Mouse (Mus musculus): ENCODE data around the gene Peli3.
A peak's percentile ranks its signal among the peaks of the same experiment; 100 is the strongest.

Peli3 gene

GRCm38 (mm10) chr19:4942551-4943252, at the start of gene Peli3:
Gene Peli3 (minus strand): TSS chr19:4943127.
- DNase-seq (ENCODE audit: low spot score), result peak; percentile 79

DNA sequence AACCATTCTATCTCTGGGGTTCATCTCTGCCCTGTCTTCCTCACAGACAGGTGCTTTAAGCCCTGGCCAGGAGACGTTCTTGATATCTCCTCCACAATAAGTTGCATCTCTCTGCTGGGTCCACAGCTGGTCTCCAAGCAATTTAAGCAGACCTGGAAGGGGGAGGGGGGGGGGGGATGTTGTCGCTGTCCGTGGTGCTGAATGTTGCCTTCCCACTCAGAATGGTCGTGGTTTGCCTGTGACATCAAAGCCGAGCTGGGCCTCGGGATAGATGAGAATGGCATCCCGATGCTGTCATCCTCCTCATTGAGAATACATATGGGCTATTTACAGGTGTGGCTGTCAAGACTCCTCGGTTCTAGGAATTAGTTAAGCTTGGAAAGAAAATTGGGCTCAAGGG, 49.4 kb upstream of the Peli3 start:
- no peak for DNase-seq (ENCODE audit: low spot score)

DNA sequence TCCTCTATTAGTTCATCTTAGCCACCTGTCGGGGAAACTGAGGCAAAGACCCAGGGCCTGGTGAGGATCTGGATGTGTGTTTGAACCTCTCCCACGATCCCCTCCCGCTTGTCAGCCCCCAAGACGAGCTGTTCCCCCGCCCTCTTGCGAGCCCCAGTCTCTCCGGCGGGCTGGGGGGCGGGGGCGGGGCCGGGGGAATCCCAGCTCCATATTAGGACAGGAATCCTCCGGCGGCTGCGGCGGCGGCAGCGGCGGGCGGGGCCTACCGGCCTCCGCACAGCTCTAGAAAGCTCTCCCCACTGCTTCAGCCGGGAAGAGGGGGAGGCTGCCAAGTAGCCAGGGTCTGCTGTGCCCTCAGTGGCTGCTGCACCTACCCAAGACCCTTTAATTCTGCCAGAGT, 47.8 kb upstream of the Peli3 start:
- no peak for DNase-seq (ENCODE audit: low spot score)

DNA sequence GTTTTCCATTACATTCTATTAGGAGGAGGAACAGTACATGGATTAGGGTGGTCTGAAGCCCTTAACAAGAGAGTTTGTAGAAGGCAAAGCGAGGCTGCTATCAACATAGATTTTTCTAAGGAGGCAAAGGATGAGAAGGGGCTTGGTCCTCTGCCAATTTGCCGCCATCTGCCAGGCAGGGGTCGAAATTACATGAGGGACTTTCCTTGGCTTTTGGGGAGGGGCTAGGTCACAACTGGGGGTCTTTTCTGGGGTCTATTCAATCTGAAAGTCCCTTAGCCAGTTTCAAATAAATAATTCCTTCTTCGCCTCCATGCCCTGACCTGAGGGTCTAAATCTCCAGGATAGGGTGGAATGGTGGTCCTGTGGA, 47.3 kb upstream of the Peli3 start, which contains the start of gene Npas4:
Gene Npas4 (minus strand): TSS at position 61 of the 370 bp plus-strand sequence.
- DNase-seq (ENCODE audit: low spot score), result no peak

DNA sequence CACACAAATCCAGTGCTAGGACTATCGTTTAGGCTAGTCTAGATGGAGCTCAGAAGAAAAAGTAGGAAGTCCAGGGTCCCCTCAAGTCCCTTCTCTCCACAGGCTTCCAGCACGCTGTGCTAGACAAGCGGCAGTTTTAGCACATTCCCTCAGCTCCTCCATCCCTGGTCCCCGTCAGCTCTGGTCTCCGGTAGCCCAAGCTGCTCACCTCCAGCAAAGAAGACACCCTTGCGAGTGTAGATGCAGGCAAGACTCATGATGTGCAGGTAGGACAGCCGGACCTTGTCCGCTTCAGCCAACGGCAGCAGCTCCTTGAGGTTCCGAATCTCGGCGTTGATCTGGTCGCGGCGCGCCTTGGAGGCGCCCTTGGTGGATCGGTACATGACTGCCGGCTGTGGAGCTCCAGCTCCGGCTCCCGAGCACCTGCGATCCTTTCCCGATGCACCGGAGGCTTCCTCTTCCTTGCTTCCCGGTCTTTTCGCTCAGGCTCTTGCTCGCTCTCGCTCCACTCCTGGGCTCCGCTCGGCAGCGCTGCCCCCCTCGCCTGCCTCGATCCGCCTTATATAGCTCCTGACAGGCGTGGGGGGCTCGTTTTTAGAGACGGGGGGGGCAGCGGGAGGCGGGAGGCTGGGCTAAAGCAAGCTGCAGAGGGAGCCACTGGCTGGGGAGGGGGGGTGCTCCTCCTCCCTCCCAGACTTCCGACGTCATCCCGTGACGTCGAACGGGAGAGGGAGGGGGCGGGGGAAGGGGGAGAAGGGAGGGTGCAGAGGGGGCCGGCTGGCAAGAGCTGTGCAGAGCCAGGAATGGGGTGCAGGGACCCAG, 46.7 kb upstream of the Peli3 start:
- no peak for DNase-seq (ENCODE audit: low spot score)

DNA sequence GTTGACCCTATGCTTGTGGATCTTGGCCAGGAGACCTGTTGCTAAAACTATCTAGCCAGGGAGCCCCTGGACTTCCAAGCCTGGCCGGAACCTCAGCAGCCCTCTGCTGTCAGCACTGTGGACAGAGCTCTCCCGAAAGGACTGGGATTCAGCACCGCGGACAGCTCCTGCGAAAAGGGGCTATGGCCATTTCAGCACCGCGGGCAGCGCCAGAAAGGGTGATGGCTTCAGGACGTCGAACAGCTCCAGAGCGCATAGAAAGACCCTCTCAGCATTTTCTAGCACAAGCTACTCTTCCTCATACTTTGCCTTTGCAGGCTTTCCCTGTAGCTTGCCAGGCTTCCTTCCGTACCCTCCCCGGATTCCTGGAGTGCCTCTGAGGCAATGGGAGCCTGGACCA, 46.1 kb upstream of the Peli3 start:
- peak; percentile 98 for DNase-seq (ENCODE audit: low spot score)

DNA sequence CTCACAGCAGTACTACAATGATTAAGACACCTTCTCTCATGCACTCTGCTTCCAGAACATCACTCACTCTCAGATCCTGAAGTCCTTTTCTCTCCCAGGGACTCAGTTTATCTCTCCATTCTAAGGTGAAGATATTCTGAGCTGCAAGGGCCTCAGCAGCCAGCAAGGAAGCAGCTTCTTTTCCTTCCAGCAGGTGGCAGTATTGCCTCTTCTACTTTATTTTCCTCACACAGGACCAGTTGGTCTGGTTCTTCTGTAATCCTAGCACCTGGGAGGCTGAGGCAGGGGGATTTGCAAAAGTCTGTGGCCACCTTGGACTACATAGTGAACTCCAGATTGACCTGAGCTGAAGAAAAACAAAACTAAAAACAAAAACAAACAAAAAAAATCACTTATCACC, 38.8 kb upstream of the Peli3 start:
- DNase-seq (ENCODE audit: low spot score), result peak; percentile 28

- DNase-seq (ENCODE audit: low spot score), result no peak
These were observed 25.3 kb upstream of the Peli3 start for GRCm38 (mm10) chr19:4968236-4968635.

DNA sequence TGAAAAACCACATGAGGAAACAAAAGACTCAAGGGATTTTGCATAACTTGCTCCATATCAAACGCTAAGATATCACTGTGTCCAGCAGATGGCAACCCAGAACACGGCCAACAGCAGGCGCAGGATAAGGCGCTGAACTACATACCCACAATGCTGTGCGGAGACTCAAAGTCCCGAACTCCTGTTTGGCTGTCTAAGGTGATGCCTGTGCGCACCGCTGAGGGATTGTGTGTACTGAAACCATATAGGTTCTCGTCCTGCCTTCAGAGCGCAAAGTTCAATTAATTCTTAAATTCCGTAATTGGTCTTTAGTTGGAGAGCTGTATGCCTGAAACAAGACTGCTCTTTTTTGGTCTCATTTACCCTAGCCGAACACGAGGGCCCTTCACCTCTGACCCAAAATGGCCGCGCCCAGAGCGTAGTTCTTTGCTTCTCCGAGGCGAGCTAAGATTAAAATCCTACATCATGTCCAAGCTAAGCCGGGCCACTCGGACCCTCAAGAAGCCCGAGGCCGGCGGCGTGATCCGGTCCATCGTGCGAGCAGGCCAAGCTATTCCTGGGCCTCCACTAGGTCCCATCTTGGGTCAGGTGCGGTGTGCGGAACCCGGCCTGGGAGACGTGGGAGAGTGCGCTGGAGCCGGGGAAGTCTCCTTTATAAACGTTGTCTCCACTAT, 19.1 kb upstream of the Peli3 start, which contains the start of gene Mrpl11:
Gene Mrpl11 (plus strand): TSS at position 220 of the 674 bp plus-strand sequence.
- peak; percentile 81 for DNase-seq (ENCODE audit: low spot score)

DNA sequence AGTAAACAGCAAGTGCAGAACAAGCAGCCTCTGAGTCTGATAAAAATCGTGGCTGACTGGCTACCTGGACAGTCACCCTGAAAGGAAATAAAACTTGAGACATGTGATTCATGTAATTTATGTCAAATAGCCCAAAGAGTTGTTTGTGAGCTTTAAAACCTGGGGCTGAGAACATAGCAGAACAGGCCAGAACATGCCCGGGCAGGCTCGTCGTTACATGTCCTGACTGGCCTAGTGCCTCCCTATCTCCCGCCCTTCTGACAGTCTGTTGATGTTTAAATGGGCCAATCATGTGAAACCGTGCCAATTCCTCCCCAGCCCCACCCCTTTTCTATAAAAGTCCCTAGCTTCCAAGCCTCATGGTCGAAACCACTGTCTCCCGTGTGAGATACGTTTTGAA, 5.7 kb upstream of the Peli3 start:
- peak; percentile 72 for DNase-seq (ENCODE audit: low spot score)

- DNase-seq (ENCODE audit: low spot score), result no peak
These were observed 2.6 kb upstream of the Peli3 start for GRCm38 (mm10) chr19:4945540-4945939.

DNA sequence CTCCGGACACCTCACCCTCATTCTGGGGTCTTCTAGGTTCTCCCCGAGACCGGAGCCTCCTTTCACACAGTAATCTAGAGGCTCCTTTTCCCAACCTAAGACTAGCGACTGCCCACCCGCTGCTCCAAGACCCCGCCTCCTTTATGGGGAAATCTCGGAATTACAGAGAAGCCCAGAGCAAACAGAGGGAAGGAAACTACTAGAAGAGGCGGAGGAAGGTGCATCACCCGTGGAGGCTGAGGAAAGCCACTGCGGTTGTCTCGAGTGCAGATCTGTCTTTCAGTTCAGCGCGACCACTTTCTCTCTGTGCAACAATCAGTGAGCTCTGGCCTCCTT, 294 bp upstream of the Peli3 start:
- no peak for DNase-seq (ENCODE audit: low spot score)

DNA sequence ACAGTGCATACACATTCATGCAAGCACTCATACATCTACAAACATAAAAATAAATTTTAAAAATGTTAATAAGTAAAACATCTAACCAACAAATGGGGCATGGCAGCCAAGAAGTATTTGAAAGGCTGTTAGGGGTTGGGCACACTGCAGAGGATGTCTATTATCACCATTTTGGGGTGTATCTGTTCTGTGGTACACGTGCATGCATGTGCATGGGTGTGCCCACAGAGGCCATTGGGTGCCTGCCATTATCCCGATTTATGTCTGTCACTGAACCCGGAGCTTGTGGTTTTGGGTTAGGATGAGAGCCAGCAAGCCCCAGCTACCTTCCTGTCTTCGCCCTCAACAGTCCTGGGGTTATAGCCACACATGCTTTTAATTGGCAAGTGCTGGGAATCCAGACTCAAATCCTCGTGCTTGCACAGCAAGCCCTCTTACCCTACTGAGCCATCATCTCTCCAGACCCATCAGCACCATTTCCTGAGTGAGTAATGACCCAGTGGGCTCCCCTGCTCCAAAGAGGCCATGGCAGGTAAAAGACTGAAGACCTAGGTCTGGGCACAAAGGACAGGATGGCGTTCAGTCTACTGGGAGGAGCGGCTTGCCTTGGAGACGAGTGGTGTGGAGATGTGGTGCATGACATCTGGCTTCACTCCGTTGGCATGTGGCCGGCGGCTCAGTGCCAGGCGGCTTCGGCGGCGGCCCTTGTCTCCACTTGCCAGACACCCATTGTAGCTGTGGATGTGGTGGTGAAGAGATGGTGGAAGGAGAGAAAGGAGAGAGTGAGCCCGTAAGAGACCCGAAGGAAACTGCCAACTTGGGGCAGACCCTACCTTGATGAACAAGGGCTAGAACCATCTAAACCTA, 5.2 kb downstream of the Peli3 start:
- DNase-seq (ENCODE audit: low spot score), result no peak

DNA sequence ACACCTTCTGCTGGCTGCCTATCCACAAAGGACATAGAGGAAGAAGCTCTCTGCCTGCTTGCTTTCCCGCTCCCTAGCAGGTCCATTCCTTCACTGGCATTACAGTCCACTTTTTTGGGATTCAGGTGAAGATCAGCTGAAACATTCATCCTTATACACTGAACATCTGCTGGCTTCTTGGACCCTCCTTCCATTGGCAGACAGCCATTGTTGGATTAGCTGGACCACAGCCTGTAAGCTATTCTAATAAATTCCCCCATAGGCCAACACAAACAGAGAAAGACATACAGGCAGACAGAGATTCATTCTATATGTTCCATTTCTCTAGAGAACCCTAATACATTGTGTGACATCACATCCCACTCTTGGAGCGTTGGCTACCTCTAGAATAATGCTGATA, 6.0 kb downstream of the Peli3 start:
- DNase-seq (ENCODE audit: low spot score), result no peak

DNA sequence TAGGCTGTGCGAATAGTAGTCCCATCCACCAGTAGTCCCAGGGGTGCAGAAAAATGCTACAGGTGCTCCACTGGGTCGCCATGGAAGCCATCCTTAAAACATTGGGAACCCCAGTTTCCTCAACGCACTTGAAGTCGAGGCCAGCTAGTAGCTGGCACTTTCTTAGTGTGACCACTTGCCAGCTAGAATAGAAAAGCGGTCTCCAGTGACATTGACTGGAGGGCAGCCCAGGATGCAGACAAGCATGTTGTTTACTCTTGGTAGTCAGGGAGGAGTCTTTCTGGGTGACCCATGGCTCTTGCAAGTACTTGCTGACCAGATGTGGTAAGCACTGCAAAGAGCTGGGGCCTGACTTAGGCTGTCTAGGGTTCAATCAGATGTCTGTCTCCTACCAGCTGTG, 14.1 kb downstream of the Peli3 start:
- no peak for DNase-seq (ENCODE audit: low spot score)

GRCm38 (mm10) chr19:4927904-4928531, 14.9 kb downstream of the Peli3 start, which contains the start of gene Dpp3:
Gene Dpp3 (minus strand): TSS chr19:4928287.
- peak; percentile 99 for DNase-seq (ENCODE audit: low spot score)

GRCm38 (mm10) chr19:4925121-4925860, 17.6 kb downstream of the Peli3 start:
- DNase-seq (ENCODE audit: low spot score), result no peak

- DNase-seq (ENCODE audit: low spot score), result no peak
These were observed 23.3 kb downstream of the Peli3 start for GRCm38 (mm10) chr19:4919652-4920051.

DNA sequence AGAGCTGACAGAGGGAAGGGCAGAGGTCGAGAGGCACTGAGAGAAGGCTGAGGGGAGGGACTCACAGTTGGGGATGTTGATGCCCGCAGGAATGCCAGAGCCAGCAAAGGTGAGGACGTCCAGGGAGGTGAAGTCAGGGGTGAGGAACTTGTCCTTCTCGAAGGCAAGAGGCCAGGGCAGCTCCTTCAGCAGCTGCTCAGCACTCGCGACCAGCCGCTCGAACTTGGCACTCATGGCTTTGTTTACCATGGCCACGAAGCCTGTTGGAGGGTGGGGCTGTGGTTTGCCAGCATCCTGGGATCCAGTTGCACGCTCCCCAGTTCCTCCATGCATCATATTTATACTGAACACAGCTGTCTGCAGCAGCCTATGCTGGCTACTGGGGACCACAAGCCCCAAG, 26.1 kb downstream of the Peli3 start:
- no peak for DNase-seq (ENCODE audit: low spot score)

DNA sequence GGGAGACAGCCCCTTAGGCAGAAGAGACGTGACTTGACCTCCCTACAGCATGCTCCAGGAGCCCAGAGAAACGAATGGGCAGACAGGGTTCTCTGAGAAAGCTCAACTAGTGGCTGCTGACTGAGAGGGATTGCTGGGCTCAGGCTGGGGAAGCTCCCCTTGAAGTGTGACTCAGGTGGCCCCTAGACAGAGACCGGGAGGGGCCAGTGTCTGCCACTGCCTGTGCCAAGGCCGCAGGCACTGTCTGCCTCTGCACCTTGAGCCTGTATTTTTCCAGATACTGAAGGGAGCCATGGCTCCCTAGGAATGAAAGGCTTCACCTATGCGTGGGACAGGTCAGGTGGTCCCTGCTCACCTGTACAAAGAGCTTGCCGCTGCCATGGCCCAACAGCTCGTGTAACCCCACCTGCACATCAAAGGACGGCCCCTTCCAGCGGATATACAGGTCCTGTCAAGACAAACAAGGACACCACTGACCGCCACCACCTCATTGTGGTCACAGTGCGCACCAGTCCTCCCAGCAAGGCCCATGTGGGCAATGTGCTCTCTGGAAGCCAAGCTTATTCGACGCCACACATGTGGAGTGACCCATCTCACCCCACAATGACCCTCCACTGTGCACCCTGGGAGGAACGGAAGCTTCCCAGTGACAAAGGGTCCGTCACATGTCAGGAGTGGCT, 26.9 kb downstream of the Peli3 start:
- DNase-seq (ENCODE audit: low spot score), result no peak
